Mouse (Mus musculus): ENCODE measurements at regions not wholly inside any gene's neighbourhood (a gene's known extent, or its start where the extent isn't known, plus 50 kb on each side); places are given as distances from the start of the nearest gene placed in this dataset.

DNA sequence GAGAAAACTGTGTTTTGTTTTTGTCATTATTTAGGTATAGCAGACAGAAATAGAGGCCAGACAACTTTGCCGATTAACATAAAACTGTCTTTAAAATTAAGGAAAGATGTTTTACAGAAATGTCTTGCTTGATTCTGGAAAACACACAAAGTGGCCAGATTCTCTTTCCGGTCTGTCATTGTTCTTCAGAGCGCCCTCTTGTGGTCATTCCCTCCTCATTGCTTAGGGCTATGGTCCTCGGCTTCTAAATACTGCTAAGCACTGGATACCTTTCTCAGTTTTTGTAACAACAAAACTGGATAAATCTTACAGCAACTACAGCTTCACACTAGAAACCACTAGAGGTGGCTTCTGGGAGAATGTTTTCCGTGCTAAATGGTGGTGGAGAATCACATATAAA, 532.5 kb upstream of the Intu start:
- Histone ChIP-seq H3K27ac (ENCODE audit: control insufficient read depth, insufficient read depth, low read depth, low read length) (no peak overlapping the region), H3K36me3 (ENCODE audit: control insufficient read depth, insufficient read depth, low read length) (no peaks in the 10 kb centered on the region), H3K4me3 (ENCODE audit: control insufficient read depth, low read depth, low read length) (no peak overlapping the region), H3K27me3 (ENCODE audit: control insufficient read depth, insufficient read depth, low read length) (no peaks in the 10 kb centered on the region), H3K4me1 (ENCODE audit: control insufficient read depth, insufficient read depth, low read length) (no peaks in the 10 kb centered on the region)
- no peak for TF ChIP-seq CTCF (IDR thresholded peaks at IDR 0.05; ENCODE audit: control insufficient read depth, insufficient read depth, insufficient replicate concordance, low read depth, low read length)
- TF ChIP-seq POLR2A (IDR thresholded peaks at IDR 0.05; ENCODE audit: control insufficient read depth, low read depth, low read length), result no peak

DNA sequence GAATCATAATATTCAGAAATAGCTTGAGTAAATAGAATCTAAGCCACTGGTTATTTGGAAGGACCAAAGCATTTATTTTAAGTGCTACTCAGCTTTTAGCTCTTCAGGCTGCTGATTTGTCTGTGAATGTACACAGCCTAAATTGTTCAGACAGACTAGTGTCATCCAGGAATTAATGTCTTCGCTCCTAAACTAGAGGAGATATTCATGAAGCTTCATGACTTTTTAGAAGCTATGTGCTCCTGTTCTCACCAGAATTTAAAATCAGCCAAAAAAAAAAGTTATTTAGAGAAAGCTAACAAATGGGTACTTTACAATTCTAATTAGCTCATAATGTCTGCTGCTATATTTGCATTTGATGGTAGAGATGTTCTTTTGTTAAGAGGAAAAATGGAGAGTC, 531.2 kb upstream of the Intu start:
- Histone ChIP-seq H3K36me3 (ENCODE audit: control insufficient read depth, insufficient read depth, low read length) (no peaks in the 10 kb centered on the region), H3K27ac (ENCODE audit: control insufficient read depth, insufficient read depth, low read depth, low read length) (no peak overlapping the region), H3K4me3 (ENCODE audit: control insufficient read depth, low read depth, low read length) (no peak overlapping the region), H3K4me1 (ENCODE audit: control insufficient read depth, insufficient read depth, low read length) (no peaks in the 10 kb centered on the region), H3K27me3 (ENCODE audit: control insufficient read depth, insufficient read depth, low read length) (no peaks in the 10 kb centered on the region)
- TF ChIP-seq CTCF (IDR thresholded peaks at IDR 0.05; ENCODE audit: control insufficient read depth, insufficient read depth, insufficient replicate concordance, low read depth, low read length), result no peak
- TF ChIP-seq POLR2A (IDR thresholded peaks at IDR 0.05; ENCODE audit: control insufficient read depth, low read depth, low read length), result no peak

DNA sequence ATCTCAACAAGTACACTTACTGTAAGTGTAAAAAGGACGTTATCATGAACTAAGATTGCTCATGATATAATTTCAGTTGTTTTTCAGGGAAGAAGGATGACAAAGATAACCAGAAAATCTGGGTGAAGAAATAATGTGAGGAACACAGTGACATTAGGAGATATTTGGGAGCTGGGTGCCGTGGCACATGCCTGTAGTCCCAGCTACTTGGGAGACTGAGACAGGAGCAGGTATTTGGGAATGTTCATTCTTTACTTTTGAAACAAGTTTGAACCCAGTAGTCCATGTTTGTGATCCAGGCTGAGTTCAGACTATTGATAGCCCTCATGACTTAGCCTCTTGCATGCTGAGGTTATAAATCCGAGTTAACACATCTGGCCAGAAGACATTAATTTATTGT, 528.2 kb upstream of the Intu start:
- no peak for TF ChIP-seq CTCF (IDR thresholded peaks at IDR 0.05; ENCODE audit: control insufficient read depth, insufficient read depth, insufficient replicate concordance, low read depth, low read length)
- TF ChIP-seq POLR2A (IDR thresholded peaks at IDR 0.05; ENCODE audit: control insufficient read depth, low read depth, low read length), result no peak
- no peaks in the 10 kb centered on the region for H3K27me3 ChIP-seq (ENCODE audit: control insufficient read depth, insufficient read depth, low read length)
- no peak overlapping the region for H3K4me3 ChIP-seq (ENCODE audit: control insufficient read depth, low read depth, low read length)
- H3K36me3 ChIP-seq (ENCODE audit: control insufficient read depth, insufficient read depth, low read length), result no peaks in the 10 kb centered on the region
- H3K4me1 ChIP-seq (ENCODE audit: control insufficient read depth, insufficient read depth, low read length), result no peaks in the 10 kb centered on the region
- H3K27ac ChIP-seq (ENCODE audit: control insufficient read depth, insufficient read depth, low read depth, low read length), result no peak overlapping the region

DNA sequence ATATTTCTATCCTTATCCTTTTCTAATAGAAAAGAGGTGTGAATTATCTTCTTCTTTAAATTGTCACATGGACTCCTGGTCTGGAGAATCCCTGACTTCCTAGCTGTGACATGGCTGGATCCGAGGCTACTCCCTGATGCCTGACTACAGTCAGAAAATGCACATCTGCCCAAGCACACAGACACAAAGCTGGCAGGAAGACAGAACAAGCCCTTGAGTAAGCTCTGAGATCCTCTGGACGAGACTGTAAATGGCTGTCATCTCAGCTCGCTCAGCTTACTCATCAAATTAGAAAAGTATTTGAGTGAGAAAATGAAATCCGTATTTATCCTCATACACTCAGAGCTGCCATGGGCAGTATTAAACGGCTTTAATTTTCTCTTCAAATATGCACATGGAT, 521.0 kb upstream of the Intu start:
- TF ChIP-seq POLR2A (IDR thresholded peaks at IDR 0.05; ENCODE audit: control insufficient read depth, low read depth, low read length) (no peak), CTCF (IDR thresholded peaks at IDR 0.05; ENCODE audit: control insufficient read depth, insufficient read depth, insufficient replicate concordance, low read depth, low read length) (no peak)
- no peaks in the 10 kb centered on the region for H3K36me3 ChIP-seq (ENCODE audit: control insufficient read depth, insufficient read depth, low read length)
- no peak overlapping the region for H3K4me3 ChIP-seq (ENCODE audit: control insufficient read depth, low read depth, low read length)

DNA sequence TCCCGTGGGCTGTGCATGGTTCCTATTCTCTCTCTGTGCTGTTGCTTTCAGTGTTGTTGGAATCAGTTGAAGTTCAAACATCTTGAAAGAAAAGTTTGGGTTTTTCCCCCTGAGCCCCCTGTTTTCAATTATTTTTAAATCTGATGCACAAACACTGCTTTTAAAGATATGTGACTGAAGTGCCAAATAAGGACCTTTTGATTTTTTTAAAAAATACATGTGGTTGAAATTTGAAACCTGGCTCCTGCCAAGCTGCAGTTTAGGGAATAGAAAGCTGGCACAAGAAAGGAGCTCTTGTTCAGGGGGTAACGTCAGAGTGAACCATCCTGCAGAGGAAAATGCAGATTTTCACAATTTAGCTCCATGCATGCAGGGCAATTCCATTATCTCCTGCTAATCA, 509.4 kb upstream of the Intu start:
- Histone ChIP-seq H3K36me3 (ENCODE audit: control insufficient read depth, insufficient read depth, low read length) (no peaks in the 10 kb centered on the region), H3K4me1 (ENCODE audit: control insufficient read depth, insufficient read depth, low read length) (no peaks in the 10 kb centered on the region), H3K27me3 (ENCODE audit: control insufficient read depth, insufficient read depth, low read length) (no peaks in the 10 kb centered on the region), H3K4me3 (ENCODE audit: control insufficient read depth, low read depth, low read length) (no peak overlapping the region), H3K27ac (ENCODE audit: control insufficient read depth, insufficient read depth, low read depth, low read length) (no peak overlapping the region)
- TF ChIP-seq CTCF (IDR thresholded peaks at IDR 0.05; ENCODE audit: control insufficient read depth, insufficient read depth, insufficient replicate concordance, low read depth, low read length) (no peak), POLR2A (IDR thresholded peaks at IDR 0.05; ENCODE audit: control insufficient read depth, low read depth, low read length) (no peak)

More for the DNA sequence above, 521.0 kb upstream of the Intu start:
- Histone ChIP-seq H3K4me1 (ENCODE audit: control insufficient read depth, insufficient read depth, low read length) (no peaks in the 10 kb centered on the region), H3K27me3 (ENCODE audit: control insufficient read depth, insufficient read depth, low read length) (no peaks in the 10 kb centered on the region), H3K27ac (ENCODE audit: control insufficient read depth, insufficient read depth, low read depth, low read length) (no peak overlapping the region)

DNA sequence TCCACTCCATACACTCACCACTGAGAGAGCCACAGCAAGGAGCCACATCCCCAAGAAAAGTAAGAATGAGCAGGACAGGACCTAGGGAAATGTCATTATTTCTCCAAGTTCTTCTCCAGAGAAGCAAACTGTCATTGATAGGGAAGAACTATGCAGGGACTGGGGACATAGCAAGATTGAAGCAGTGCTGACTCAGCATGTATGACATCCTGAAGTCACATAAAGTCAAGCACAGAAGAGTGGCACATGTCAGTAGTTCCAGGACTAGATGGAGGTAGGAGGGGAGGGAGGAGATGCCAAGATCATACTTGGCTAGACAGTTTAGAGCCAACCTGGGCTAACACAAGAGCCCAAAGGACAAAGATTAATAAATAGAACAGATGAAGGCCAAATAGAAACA, 503.4 kb upstream of the Intu start:
- Histone ChIP-seq H3K36me3 (ENCODE audit: control insufficient read depth, insufficient read depth, low read length) (no peaks in the 10 kb centered on the region), H3K4me1 (ENCODE audit: control insufficient read depth, insufficient read depth, low read length) (no peaks in the 10 kb centered on the region), H3K27ac (ENCODE audit: control insufficient read depth, insufficient read depth, low read depth, low read length) (no peak overlapping the region), H3K4me3 (ENCODE audit: control insufficient read depth, low read depth, low read length) (no peak overlapping the region), H3K27me3 (ENCODE audit: control insufficient read depth, insufficient read depth, low read length) (no peaks in the 10 kb centered on the region)
- no peak for TF ChIP-seq CTCF (IDR thresholded peaks at IDR 0.05; ENCODE audit: control insufficient read depth, insufficient read depth, insufficient replicate concordance, low read depth, low read length)
- TF ChIP-seq POLR2A (IDR thresholded peaks at IDR 0.05; ENCODE audit: control insufficient read depth, low read depth, low read length), result no peak

DNA sequence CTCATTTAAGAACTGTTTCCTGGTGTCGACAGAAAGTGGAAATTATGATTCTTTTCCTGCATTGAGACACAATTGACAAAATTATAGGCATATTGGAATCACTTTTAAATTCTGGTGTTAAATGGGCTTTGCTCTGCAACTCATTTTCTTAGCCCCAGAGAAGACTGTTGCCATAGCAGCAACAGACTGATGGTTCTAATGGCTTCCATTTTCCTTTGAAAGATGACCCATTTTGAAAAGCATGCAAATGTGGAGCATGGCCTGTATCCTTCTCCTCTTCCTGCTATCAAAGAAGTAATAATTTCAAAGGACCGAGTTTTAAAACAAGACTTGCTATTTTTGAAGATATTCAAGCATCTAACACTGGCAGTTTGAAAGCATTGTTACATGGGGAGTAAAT, 494.9 kb upstream of the Intu start:
- no peak for TF ChIP-seq CTCF (IDR thresholded peaks at IDR 0.05; ENCODE audit: control insufficient read depth, insufficient read depth, insufficient replicate concordance, low read depth, low read length)
- TF ChIP-seq POLR2A (IDR thresholded peaks at IDR 0.05; ENCODE audit: control insufficient read depth, low read depth, low read length), result no peak
- Histone ChIP-seq H3K4me1 (ENCODE audit: control insufficient read depth, insufficient read depth, low read length) (no peaks in the 10 kb centered on the region), H3K4me3 (ENCODE audit: control insufficient read depth, low read depth, low read length) (no peak overlapping the region)

DNA sequence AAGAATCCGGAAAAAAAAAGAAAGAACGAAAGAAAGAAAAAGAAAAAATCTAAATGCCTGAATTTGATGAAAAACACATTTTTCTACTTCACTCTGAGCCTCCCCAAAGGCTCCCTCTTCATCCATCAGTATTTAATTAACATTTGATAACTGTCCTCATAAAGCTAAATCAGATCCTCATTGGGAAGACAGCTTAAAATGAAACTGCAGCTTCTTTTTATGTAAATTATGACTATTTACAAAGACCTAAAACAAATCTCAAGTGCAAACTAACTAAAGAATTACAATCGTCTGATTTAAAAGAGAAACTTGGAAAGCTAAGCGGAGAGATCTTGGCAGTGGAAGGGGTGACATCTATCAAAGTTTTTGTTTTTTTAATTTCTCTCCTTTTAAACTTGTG, 481.4 kb upstream of the Intu start:
- no peak overlapping the region for H3K27ac ChIP-seq (ENCODE audit: control insufficient read depth, insufficient read depth, low read depth, low read length)
- no peak for TF ChIP-seq CTCF (IDR thresholded peaks at IDR 0.05; ENCODE audit: control insufficient read depth, insufficient read depth, insufficient replicate concordance, low read depth, low read length)
- no peak for TF ChIP-seq POLR2A (IDR thresholded peaks at IDR 0.05; ENCODE audit: control insufficient read depth, low read depth, low read length)
- H3K4me3 ChIP-seq (ENCODE audit: control insufficient read depth, low read depth, low read length), result no peak overlapping the region
- H3K27me3 ChIP-seq (ENCODE audit: control insufficient read depth, insufficient read depth, low read length), result no peaks in the 10 kb centered on the region
- no peaks in the 10 kb centered on the region for H3K36me3 ChIP-seq (ENCODE audit: control insufficient read depth, insufficient read depth, low read length)
- H3K4me1 ChIP-seq (ENCODE audit: control insufficient read depth, insufficient read depth, low read length), result no peaks in the 10 kb centered on the region

More for the DNA sequence above, 494.9 kb upstream of the Intu start:
- no peaks in the 10 kb centered on the region for H3K27me3 ChIP-seq (ENCODE audit: control insufficient read depth, insufficient read depth, low read length)
- no peaks in the 10 kb centered on the region for H3K36me3 ChIP-seq (ENCODE audit: control insufficient read depth, insufficient read depth, low read length)
- H3K27ac ChIP-seq (ENCODE audit: control insufficient read depth, insufficient read depth, low read depth, low read length), result no peak overlapping the region

All from testis, adult 2 months (tissue).